Mouse (Mus musculus) ZHBTc4 (cell line): ENCODE data around the gene Nmnat2.
A peak's percentile ranks its signal among the peaks of the same experiment; 100 is the strongest.

ENCODE experiments used
- DNase-seq: peaks from one replicate; pipeline ENCODE4 v3.0.0-alpha.2; 2011; ENCODE audit warnings: low read depth, low spot score

Nmnat2 gene

GRCm38 (mm10) chr1:152983416-152983815, 28.6 kb downstream of the Nmnat2 start:
- DNase-seq, result no peak

GRCm38 (mm10) chr1:152986981-152987380, 32.2 kb downstream of the Nmnat2 start:
- DNase-seq, result no peak

GRCm38 (mm10) chr1:152990067-152990466, 35.3 kb downstream of the Nmnat2 start:
- no peak for DNase-seq

GRCm38 (mm10) chr1:152992271-152993134, 37.7 kb downstream of the Nmnat2 start:
- peak; percentile 67 for DNase-seq

- peak; percentile 61 for DNase-seq
Measured at GRCm38 (mm10) chr1:152993803-152994202, 39.0 kb downstream of the Nmnat2 start.

- peak; percentile 35 for DNase-seq
Measured at GRCm38 (mm10) chr1:152999983-153000382, 45.2 kb downstream of the Nmnat2 start.

GRCm38 (mm10) chr1:153000486-153001228, 45.9 kb downstream of the Nmnat2 start:
- no peak for DNase-seq

GRCm38 (mm10) chr1:153002295-153003050, 47.7 kb downstream of the Nmnat2 start:
- DNase-seq, result no peak

- no peak for DNase-seq
Measured at GRCm38 (mm10) chr1:153004472-153004871, 49.7 kb downstream of the Nmnat2 start.

GRCm38 (mm10) chr1:153006054-153006453, 51.3 kb downstream of the Nmnat2 start:
- no peak for DNase-seq

- no peak for DNase-seq
Measured at GRCm38 (mm10) chr1:153006761-153007160, 52.0 kb downstream of the Nmnat2 start.

- DNase-seq, result no peak
Measured at GRCm38 (mm10) chr1:153007292-153007691, 52.5 kb downstream of the Nmnat2 start.

- DNase-seq, result no peak
Measured at GRCm38 (mm10) chr1:153007824-153008223, 53.0 kb downstream of the Nmnat2 start.

GRCm38 (mm10) chr1:153009338-153009737, 54.5 kb downstream of the Nmnat2 start:
- DNase-seq, result peak; percentile 98

GRCm38 (mm10) chr1:153010353-153011351, 55.9 kb downstream of the Nmnat2 start:
- no peak for DNase-seq

- peak; percentile 56 for DNase-seq
Measured at GRCm38 (mm10) chr1:153011544-153011943, 56.8 kb downstream of the Nmnat2 start.

GRCm38 (mm10) chr1:153013541-153014288, 58.9 kb downstream of the Nmnat2 start:
- DNase-seq, result no peak

GRCm38 (mm10) chr1:153014431-153015186, 59.8 kb downstream of the Nmnat2 start:
- DNase-seq, result no peak

GRCm38 (mm10) chr1:153016465-153017163, 61.8 kb downstream of the Nmnat2 start:
- no peak for DNase-seq
